Mouse (Mus musculus) embryonic facial prominence, embryonic 10.5 days (tissue): ENCODE data around the gene Ccnk. TPM values are rescaled to one million over a fixed set of nuclear protein-coding genes. Genes with fewer than 3 reads are reported as not detected.

Experiments
- DNase-seq: peaks from one replicate; pipeline ENCODE4 v3.0.0-alpha.2; 2017; ENCODE audit warnings: low spot score
- H3K27ac ChIP-seq: fragments of 300-500 bp; sonication (generic); replicated peaks from 2 replicates; pipeline ENCODE4 v1.5.1; 2016; ENCODE audit warnings: mild to moderate bottlenecking
- H3K27me3 ChIP-seq: fragments of 300-500 bp; sonication (generic); replicated peaks from 2 replicates; pipeline ENCODE4 v1.6.1; 2016; ENCODE audit warnings: low read depth, mild to moderate bottlenecking; ENCODE audit not compliant: poor library complexity, severe bottlenecking
- H3K36me3 ChIP-seq: fragments of 300-500 bp; sonication (generic); replicated peaks from 2 replicates; pipeline ENCODE4 v1.6.1; 2016; ENCODE audit warnings: mild to moderate bottlenecking, moderate library complexity
- H3K4me1 ChIP-seq: fragments of 300-500 bp; sonication (generic); 2 replicates; pipeline ENCODE4 v1.6.1; 2016
- H3K4me3 ChIP-seq: fragments of 300-500 bp; sonication (generic); 2 replicates; pipeline ENCODE4 v1.5.1; 2016; ENCODE audit warnings: mild to moderate bottlenecking, moderate library complexity
- H3K9me3 ChIP-seq: fragments of 300-500 bp; sonication (generic); 2 replicates; pipeline ENCODE4 v1.6.1; 2016; ENCODE audit warnings: mild to moderate bottlenecking
- WGBS: fragments of 180-500 bp; shearing (Covaris S2); methylation state at CpG from one replicate; pipeline ENCODE4 v1.1.7; 2016; 5-methylcytosine and 5-hydroxymethylcytosine counted together
- polyA plus RNA-seq: library from polyadenylated mRNA; unstranded; fragments of >200 nt; fragmentation: Nextera tagmentation; extraction: Ambion mirVana; gene quantifications from 2 replicates; pipeline ENCODE4 v1.2.1, GENCODE M21; 2016

Gene Ccnk
- polyA plus RNA-seq, 1 experiment from 2014 or later: 3.2 TPM

DNA sequence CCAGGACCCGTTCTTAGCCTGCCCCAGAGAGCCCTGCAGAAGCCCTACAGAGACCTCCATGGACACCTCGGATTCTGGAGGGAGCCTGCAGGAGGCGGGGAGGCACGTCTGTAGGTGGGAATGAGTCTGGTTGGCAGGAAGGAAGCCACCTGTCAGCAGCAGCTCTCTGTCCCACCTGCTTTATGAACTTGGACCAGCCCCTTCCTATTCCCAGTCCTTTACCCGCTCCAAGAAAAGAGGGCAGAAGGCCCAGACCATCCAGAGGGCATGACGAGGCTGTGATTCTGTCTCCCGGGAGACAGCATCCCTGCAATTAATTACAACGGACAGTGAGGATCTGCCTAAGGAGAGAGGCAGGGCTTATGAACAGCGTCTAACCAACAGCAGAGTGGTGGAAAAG lies 52.5 kb downstream of the Ccnk start:
- WGBS: 55% methylated on average over 9 of the region's 9 CpGs
- peaks cover 87% of the 10 kb centered on the region for H3K4me1 ChIP-seq

DNA sequence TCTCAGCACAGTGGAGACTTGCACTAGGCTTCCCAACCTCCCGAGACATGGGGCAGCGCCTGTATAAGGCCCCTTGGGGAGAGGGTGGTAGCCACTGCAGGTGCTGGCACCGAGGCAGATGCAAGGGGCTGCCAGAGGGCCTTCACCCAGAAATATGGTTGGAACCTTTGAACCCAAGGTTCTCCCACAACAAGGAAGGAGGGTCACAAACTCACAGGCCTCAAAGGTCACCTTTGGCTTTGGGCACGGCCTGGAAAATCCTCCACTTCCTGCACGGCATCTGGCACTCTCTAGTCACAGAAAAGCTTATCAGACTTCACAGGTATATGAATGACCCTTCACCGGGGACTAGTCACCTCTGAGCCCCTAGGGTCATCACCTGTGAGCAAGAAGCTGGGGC lies 54.4 kb downstream of the Ccnk start:
- H3K27ac ChIP-seq: no peak overlapping the region
- no peaks in the 10 kb centered on the region for H3K27me3 ChIP-seq
- no peak overlapping the region for H3K4me3 ChIP-seq
- 75% methylated on average over 6 of the region's 6 CpGs for WGBS
- no peak for DNase-seq
- peaks cover 93% of the 10 kb centered on the region for H3K4me1 ChIP-seq
- H3K9me3 ChIP-seq: no peaks in the 10 kb centered on the region
- H3K36me3 ChIP-seq: 0 out of 2 replicates have a peak, but pooled peaks cover 6% of the 10 kb centered on the region

More for the DNA sequence above, 52.5 kb downstream of the Ccnk start:
- Histone ChIP-seq H3K36me3 (peaks cover 6% of the 10 kb centered on the region; the same call in 1 of the 2 replicates), H3K4me3 (no peak overlapping the region), H3K27me3 (no peaks in the 10 kb centered on the region), H3K9me3 (no peaks in the 10 kb centered on the region), H3K27ac (peak overlapping the region; percentile 35)
- no peak for DNase-seq

DNA sequence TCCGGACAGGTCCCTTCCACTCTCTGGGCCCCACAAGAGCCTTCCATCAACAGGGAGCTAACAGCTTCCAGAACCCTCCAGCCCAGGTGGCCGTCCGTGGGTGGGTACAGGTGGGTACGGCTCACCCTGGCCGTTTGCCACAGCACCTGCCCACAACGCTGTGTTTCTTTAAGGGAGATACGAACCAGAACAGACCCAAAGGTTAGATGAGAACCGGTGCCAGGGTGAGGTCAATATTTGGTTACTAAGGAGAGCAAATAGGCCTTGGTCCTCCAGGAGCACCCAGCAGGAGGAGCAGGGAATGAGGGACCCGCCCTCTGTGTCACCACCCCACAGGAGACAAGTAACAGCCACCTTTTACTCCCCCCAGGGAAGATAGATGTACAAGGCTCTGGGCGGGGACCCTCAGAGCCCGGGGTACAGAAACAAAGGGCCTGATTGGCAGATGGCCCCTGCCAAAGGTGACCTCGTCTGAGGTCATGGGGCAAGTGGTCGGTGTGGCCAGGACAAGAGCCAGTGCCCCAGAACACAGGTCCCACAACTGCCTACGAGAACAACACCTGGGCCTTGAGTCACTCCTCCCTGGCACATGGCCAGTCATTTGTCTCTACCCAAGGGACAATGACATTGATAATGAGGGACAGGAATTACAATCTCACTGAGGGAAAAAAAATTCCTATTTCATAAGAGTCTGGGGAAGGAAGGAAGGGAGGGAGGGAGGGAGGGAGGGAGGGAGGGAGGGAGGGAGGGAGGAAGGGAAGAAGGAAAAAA lies 55.6 kb downstream of the Ccnk start:
- Histone ChIP-seq H3K36me3 (0 out of 2 replicates have a peak, but pooled peaks cover 6% of the 10 kb centered on the region), H3K9me3 (no peaks in the 10 kb centered on the region), H3K4me1 (peaks cover 95% of the 10 kb centered on the region), H3K27me3 (no peaks in the 10 kb centered on the region), H3K27ac (0 out of 2 replicates have a peak overlapping the region, but pooled peaks have one; percentile 21), H3K4me3 (no peak overlapping the region)
- WGBS: 81% methylated on average over 14 of the region's 14 CpGs
- no peak for DNase-seq

DNA sequence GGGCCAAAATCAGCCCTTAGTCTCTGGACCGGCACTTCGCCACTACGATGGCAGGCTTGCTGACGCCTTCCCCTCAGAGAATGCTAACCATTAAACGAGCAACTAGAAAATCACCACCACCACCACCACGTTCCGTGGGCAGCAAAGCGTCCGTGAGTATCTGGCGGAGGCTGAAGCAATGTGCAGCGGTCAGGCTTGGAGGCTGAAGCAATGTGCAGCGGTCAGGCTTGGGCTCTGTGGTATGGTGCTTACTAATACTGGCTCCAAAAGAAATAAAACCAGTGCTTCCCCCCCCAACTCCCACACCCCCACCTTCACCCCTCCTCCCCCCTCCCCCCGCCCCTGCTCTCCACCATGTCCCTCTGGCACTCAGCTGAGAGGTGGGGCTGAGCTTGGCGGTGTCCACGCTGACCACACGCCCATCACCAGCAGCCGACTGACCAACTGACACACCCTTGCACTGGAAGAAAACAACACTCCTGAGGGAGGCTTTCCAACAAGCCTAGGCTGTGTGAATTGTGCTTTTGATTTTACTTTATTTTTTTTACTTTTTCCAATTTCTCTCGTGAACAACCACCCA lies 56.7 kb downstream of the Ccnk start:
- Histone ChIP-seq H3K4me1 (peaks cover 99% of the 10 kb centered on the region), H3K27ac (peak overlapping the region; percentile 30), H3K9me3 (no peaks in the 10 kb centered on the region), H3K4me3 (no peak overlapping the region), H3K27me3 (no peaks in the 10 kb centered on the region), H3K36me3 (0 out of 2 replicates have a peak, but pooled peaks cover 6% of the 10 kb centered on the region)
- 83% methylated on average over 18 of the region's 18 CpGs for WGBS
- DNase-seq: no peak

DNA sequence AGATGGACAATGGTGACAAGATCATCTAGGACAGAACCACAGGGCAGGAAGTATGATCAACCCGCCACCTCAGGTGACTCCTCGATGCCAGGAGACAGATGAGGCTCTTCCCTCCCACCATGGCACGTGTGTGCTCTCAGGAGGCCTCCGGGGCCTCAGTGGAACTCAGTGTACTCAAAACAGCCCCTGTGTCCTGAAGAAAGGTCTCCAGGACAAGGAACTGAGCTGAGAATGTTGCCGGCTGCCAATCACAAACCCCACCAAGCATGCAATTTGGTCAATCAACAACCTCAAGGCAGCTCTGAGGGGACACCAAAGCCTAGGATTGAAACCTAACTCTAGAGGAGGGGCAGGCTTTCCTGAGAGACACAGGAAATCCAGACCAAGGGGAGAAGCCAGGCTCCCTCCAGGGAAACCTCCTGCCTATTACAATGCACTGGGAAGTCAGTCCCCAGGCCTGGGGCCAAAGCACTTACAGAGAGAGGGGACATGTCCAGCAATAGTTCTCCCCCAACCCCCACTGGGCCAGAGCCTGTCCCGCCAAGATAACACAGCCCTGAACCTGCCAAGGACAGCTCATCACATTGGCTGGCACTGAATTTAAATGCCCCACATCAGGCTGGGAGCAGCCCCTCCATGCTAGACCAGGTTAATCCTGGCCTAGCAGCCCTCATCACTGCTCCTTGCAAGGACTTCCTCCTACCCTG lies 58.1 kb downstream of the Ccnk start:
- Histone ChIP-seq H3K4me1 (peaks cover 99% of the 10 kb centered on the region), H3K4me3 (no peak overlapping the region), H3K27me3 (no peaks in the 10 kb centered on the region), H3K27ac (peak overlapping the region; percentile 49; the same call in 1 of the 2 replicates), H3K36me3 (0 out of 2 replicates have a peak, but pooled peaks cover 6% of the 10 kb centered on the region), H3K9me3 (no peaks in the 10 kb centered on the region)
- no peak for DNase-seq
- WGBS: 67% methylated on average over 6 of the region's 6 CpGs

DNA sequence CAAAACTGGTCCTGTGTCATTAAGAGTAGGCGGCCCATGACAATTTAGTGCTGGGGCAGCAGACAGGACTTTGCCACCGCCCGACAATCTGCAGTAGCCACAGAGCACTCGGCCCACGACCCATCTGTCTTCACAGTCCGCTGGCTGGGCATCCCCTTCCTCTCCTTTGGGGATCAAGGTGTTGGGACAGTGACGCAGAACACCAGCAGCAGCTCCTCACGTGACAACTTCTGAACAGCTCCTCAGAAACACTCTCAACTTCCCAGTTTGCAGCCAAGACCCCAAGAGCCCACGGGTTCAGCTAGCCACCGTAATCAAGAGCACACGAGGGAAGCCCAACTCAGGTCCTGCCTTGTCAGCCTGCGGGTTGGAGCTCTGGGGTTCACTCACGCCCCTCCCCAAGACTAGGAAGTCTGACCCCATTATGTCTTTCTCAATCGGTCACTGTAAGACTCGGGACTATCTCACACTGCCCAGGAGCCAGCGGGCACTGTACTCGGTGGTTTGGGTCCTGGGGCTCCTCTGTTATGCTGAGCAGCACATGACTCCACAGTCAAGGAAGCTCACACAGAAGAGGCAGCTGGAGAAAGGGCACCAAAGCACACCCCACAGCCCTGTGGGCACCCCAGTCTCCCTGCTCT lies 59.1 kb downstream of the Ccnk start:
- DNase-seq: no peak
- 83% methylated on average over 17 of the region's 17 CpGs for WGBS
- H3K4me1 ChIP-seq: peaks cover 99% of the 10 kb centered on the region
- H3K36me3 ChIP-seq: 0 out of 2 replicates have a peak, but pooled peaks cover 2% of the 10 kb centered on the region
- no peaks in the 10 kb centered on the region for H3K9me3 ChIP-seq
- no peaks in the 10 kb centered on the region for H3K27me3 ChIP-seq
- peak overlapping the region; percentile 49; the same call in 1 of the 2 replicates for H3K27ac ChIP-seq
- H3K4me3 ChIP-seq: no peak overlapping the region

DNA sequence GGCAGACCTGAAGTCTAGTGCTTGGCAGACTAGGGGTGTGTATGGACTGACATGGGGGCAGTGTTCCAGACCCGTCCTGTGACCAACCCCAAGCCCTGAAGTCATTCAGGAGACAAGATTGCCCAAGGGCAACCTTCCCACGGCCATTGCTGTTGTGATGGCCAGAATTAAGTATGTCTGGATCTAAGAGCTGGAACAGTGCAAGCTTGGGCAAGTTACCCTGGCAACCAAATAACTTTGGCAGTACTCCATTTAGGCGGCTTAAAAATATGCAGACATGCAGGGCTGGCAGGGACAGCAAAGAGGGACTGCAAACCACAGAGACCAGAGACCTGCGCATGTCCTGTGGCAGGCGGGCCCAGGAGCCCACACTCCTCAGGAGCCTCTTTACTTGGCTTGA lies 60.1 kb downstream of the Ccnk start:
- H3K27me3 ChIP-seq: no peaks in the 10 kb centered on the region
- H3K9me3 ChIP-seq: no peaks in the 10 kb centered on the region
- peak overlapping the region; percentile 86; the same call in 1 of the 2 replicates for H3K27ac ChIP-seq
- no peak overlapping the region for H3K4me3 ChIP-seq
- H3K36me3 ChIP-seq: no peaks in the 10 kb centered on the region
- 76% methylated on average over 5 of the region's 5 CpGs for WGBS
- H3K4me1 ChIP-seq: peaks cover 99% of the 10 kb centered on the region
- DNase-seq: no peak

DNA sequence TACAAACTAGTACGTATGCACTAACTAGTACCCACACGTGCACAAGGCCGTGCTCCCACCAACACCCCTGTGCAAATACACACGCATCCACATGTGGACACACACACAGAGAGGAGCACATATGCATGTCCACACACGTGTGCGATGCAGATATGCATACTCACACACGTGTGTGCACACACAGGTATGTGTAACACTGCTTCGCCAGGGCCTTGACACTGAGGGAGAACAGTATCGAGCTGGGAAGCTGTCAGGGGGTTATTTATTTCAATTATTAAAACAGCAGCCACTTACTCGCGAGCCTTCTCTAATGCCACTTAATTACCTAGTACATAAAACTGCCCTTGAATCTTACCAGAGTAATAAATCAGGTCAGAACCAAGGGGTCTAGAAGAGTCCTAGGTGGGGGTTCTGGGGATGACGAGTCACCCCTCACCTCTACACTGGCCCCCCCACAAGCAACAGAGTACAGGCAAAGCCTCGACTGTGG lies 61.1 kb downstream of the Ccnk start:
- Histone ChIP-seq H3K4me3 (peak overlapping the region; percentile 40), H3K36me3 (no peaks in the 10 kb centered on the region), H3K4me1 (peaks cover 99% of the 10 kb centered on the region), H3K9me3 (no peaks in the 10 kb centered on the region), H3K27ac (peak overlapping the region; percentile 86), H3K27me3 (no peaks in the 10 kb centered on the region)
- 78% methylated on average over 13 of the region's 13 CpGs for WGBS
- no peak for DNase-seq

DNA sequence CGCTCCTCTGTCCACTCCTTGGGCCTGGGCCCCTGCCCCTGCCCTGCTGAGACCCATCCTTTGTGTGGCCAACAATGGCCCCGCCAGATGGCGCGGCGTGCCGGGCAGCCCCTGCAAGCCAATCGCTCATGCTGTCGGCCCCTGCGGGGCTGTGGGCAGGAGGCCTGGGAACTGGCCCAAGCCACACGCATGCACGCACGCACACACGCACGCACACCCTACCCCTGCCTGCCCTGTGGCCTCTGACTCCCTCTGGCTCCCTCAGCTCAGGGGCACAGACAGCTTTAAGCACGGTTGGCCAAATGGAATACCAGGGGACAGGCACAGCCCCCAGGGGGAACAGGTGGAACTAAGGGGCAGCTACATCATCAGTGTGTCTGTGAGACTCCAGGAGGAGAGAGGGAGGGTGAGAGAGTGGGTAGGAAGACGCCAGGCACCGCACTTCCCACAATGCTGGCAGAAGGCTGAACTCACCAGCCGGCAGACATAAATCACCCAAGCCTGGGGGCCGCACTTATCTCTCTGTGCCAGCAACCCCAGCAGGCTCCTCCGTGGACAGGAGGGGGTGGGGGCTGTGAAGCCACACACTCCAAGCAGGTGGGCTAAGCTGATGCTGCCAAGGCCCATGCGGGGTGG lies 61.7 kb downstream of the Ccnk start:
- Histone ChIP-seq H3K4me1 (peaks cover 99% of the 10 kb centered on the region), H3K36me3 (no peaks in the 10 kb centered on the region), H3K27ac (peak overlapping the region; percentile 86), H3K9me3 (no peaks in the 10 kb centered on the region), H3K4me3 (peak overlapping the region; percentile 40), H3K27me3 (no peaks in the 10 kb centered on the region)
- 23% methylated on average over 21 of the region's 21 CpGs for WGBS
- DNase-seq: peak; percentile 67

DNA sequence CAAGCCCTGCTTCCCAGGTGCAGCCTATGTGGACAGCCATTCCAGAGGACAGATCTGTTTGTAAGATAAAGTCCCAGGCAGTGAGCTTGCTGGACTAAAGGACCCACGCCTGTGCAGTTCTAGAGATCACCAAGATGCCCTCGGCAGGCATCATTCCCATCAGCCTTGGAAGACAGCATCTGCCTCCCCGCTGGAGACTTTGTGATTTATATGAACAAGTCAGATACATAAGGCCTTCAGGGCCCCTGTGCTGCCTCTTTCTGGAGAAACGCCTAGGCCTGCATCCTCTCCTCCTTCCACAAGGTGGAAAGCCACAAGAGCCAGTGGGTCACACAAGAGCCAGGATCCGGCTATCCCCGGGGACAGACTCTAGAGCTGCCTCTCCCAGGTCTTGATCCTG lies 62.2 kb downstream of the Ccnk start:
- WGBS: 63% methylated on average over 6 of the region's 6 CpGs
- Histone ChIP-seq H3K4me3 (no peak overlapping the region), H3K9me3 (no peaks in the 10 kb centered on the region), H3K36me3 (no peaks in the 10 kb centered on the region), H3K4me1 (peaks cover 99% of the 10 kb centered on the region), H3K27me3 (no peaks in the 10 kb centered on the region), H3K27ac (peak overlapping the region; percentile 86)
- DNase-seq: no peak

DNA sequence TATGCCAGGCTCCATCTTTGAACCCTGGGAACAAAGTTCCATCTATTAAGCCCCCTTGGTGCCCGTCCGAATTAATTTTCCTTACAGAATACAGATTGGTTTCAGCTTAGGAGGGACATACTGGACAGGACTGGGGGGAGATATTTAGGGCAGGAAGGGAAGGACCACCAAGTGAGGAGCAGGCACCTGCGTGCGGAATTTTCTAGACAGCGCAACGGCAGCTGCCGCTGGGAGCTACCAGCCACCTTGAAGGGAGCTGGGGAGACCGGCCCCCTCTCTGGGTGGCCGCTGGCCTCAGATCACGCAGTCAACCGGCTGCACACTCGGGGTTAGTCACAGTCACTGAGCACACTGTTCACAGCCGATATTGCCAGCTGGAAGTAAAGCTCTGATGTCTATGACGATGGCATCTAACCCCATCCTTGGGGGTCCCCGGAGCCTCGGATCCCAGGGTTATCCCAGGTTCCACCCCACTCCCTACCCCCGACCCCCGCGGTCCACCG lies 62.9 kb downstream of the Ccnk start:
- Histone ChIP-seq H3K36me3 (no peaks in the 10 kb centered on the region), H3K9me3 (no peaks in the 10 kb centered on the region), H3K27me3 (no peaks in the 10 kb centered on the region), H3K4me1 (peaks cover 99% of the 10 kb centered on the region), H3K27ac (peak overlapping the region; percentile 86), H3K4me3 (no peak overlapping the region)
- DNase-seq: no peak
- WGBS: 72% methylated on average over 20 of the region's 20 CpGs
